Mouse (Mus musculus) thymus, adult 2 months (tissue): Measurements from ENCODE around the gene Cdk14. TPM values are rescaled to one million over a fixed set of nuclear protein-coding genes. Genes with fewer than 3 reads are reported as not detected.

Experiments
- DNase-seq: peaks from one replicate; pipeline ENCODE4 v3.0.0; 2021
- H3K27ac ChIP-seq: fragments of 200-500 bp; 2 replicates; pipeline ENCODE4 v1.5.1; 2012; ENCODE audit warnings: low read length, control low read depth; ENCODE audit not compliant: control insufficient read depth, insufficient read depth
- H3K27me3 ChIP-seq: fragments of 200-500 bp; 2 replicates; pipeline ENCODE4 v1.6.1; 2012; ENCODE audit warnings: mild to moderate bottlenecking, low read length, moderate library complexity, mixed read lengths; ENCODE audit not compliant: control insufficient read depth, insufficient read depth
- H3K36me3 ChIP-seq: fragments of 200-500 bp; 2 replicates; pipeline ENCODE4 v1.6.1; 2012; ENCODE audit warnings: mild to moderate bottlenecking, low read length, moderate library complexity; ENCODE audit not compliant: control insufficient read depth, insufficient read depth
- H3K4me1 ChIP-seq: fragments of 200-500 bp; replicated peaks from 2 replicates; pipeline ENCODE4 v1.6.1; 2012; ENCODE audit warnings: low read length; ENCODE audit not compliant: control insufficient read depth, insufficient read depth
- H3K4me3 ChIP-seq: fragments of 200-500 bp; 2 replicates; pipeline ENCODE4 v1.5.1; 2012; ENCODE audit warnings: mild to moderate bottlenecking, low read length, control low read depth, moderate library complexity; ENCODE audit not compliant: control insufficient read depth, insufficient read depth
- CTCF ChIP-seq: fragments of 200-500 bp; IDR thresholded peaks from 2 replicates; pipeline ENCODE4 v1.5.1; 2012; ENCODE audit warnings: mild to moderate bottlenecking, control low read depth, low read length, moderate library complexity, borderline replicate concordance; ENCODE audit not compliant: control insufficient read depth, poor library complexity, insufficient read depth; ENCODE audit errors: extremely low read depth
- POLR2A ChIP-seq: fragments of 200-500 bp; IDR thresholded peaks from 2 replicates; pipeline ENCODE4 v1.6.1; 2012; ENCODE audit warnings: mild to moderate bottlenecking, low read length, control low read depth, moderate library complexity; ENCODE audit not compliant: control insufficient read depth, poor library complexity, insufficient read depth; ENCODE audit errors: extremely low read depth
- WGBS: fragments of 180-500 bp; shearing (Covaris S2); methylation state at CpG from one replicate; pipeline ENCODE4 v1.1.7; 2018; 5-methylcytosine and 5-hydroxymethylcytosine counted together
- polyA plus RNA-seq: library from polyadenylated mRNA; depleted of rRNA; stranded (reverse); fragments of >200 nt; gene quantifications from 2 replicates; pipeline ENCODE4 v1.2.3, GENCODE M21; 2012

Cdk14 gene
- polyA plus RNA-seq, 1 experiment = 0.90 TPM

DNA sequence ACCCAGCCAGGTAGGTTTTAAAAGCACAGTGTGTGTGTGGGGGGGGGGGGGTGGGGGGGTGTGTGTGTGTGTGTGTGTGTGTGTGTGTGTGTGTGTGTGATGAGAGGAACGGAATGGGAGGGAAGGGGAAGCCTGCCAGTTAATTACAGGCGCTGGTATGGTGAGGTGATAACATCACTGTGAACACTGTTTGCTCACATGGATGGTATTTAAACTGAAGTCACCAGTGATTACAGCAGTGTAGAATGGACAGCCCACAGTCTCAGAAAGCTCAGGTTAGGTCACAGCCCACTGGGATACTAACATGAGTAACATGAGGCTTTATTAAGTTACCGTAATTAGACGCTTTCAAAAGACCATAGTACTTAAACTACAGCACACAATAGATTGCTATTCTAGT lies 129.4 kb downstream of the Cdk14 start:
- H3K36me3 ChIP-seq = no peaks in the 10 kb centered on the region
- H3K27me3 ChIP-seq = no peaks in the 10 kb centered on the region
- H3K4me1 ChIP-seq = no peaks in the 10 kb centered on the region
- DNase-seq = no peak
- TF ChIP-seq POLR2A (no peak), CTCF (no peak)
- 91% methylated on average over 4 of the region's 4 CpGs for WGBS
- no peak overlapping the region for H3K4me3 ChIP-seq
- no peak overlapping the region for H3K27ac ChIP-seq

DNA sequence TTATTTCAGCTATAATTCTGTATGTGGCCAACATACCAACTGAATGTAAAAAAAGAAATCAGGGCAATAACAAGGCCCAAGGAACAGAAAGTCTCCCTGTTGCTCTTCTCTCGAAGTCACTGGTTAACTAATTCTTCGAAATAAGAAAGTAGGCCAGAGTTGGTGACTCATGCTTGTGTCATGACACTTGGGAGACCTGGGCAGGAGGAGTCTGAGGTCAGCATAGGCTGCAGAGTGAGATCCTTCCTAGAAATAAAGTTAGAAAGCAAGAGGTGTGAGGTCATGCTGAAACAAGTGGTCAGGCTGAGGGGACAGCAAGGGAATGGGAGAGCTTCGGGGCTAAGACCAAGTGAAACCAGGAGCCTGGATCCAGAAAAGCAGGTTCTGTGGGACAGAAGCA lies 134.2 kb downstream of the Cdk14 start:
- 84% methylated on average over 3 of the region's 3 CpGs for WGBS
- TF ChIP-seq POLR2A (no peak), CTCF (no peak)
- no peaks in the 10 kb centered on the region for H3K27me3 ChIP-seq
- no peak for DNase-seq
- no peak overlapping the region for H3K27ac ChIP-seq
- H3K4me3 ChIP-seq = no peak overlapping the region
- H3K4me1 ChIP-seq = no peaks in the 10 kb centered on the region
- no peaks in the 10 kb centered on the region for H3K36me3 ChIP-seq

DNA sequence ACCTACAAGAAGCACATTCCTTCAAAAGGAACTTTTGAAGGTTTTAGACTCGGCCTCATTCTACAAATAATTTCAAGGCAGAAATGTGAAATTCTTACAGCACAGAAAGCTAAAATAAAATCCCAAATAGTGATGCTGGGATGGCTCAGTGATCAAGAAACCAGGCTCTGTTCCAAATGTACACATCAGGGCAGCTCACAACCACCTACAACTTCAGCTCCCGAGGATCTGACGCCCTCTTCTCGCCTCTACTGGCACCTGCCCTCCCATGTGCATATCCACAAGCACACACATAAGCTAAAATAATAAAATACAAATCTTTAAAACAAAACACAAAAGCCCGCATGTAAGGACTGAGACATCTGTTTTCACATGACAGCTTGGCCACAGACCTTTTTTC lies 135.6 kb downstream of the Cdk14 start:
- no peak for DNase-seq
- Histone ChIP-seq H3K4me1 (no peaks in the 10 kb centered on the region), H3K27me3 (no peaks in the 10 kb centered on the region), H3K36me3 (no peaks in the 10 kb centered on the region), H3K27ac (no peak overlapping the region), H3K4me3 (no peak overlapping the region)
- WGBS = 80% methylated on average over 5 of the region's 5 CpGs
- no peak for TF ChIP-seq CTCF
- TF ChIP-seq POLR2A = no peak

DNA sequence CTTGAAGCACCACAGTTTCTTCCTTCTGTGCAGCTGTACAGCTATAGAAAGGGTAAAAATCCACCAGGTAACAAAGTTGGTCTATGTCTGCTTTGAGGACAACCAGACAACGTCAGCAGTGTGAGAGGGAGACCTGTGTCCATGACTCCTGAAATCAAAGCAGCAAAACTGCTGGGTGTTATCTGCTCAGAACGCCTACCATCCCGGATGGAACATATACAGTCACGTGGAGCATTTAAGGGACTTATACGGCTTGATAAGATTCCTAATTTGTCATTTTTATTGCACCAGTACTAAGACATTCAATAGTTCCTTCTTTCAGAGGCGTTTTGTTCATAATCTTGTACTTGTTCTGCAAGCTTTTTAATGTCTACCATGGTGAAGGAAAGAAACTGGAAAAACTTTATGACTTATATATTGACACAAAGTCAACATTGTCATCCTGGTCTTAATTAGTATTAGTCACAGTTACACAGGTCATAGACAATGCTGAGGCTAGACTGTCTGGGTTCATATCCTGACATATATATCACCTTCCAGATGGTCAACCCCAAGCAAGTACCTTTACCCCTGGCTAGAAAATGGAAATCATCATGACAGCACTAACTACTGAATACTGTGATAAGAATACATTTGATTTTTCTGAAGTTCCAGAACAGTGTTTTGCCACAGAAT lies 136.2 kb downstream of the Cdk14 start:
- TF ChIP-seq CTCF = no peak
- no peak for TF ChIP-seq POLR2A
- Histone ChIP-seq H3K4me1 (no peaks in the 10 kb centered on the region), H3K27me3 (no peaks in the 10 kb centered on the region), H3K4me3 (no peak overlapping the region), H3K36me3 (no peaks in the 10 kb centered on the region), H3K27ac (no peak overlapping the region)
- DNase-seq = no peak
- WGBS = 91% methylated on average over 6 of the region's 6 CpGs

DNA sequence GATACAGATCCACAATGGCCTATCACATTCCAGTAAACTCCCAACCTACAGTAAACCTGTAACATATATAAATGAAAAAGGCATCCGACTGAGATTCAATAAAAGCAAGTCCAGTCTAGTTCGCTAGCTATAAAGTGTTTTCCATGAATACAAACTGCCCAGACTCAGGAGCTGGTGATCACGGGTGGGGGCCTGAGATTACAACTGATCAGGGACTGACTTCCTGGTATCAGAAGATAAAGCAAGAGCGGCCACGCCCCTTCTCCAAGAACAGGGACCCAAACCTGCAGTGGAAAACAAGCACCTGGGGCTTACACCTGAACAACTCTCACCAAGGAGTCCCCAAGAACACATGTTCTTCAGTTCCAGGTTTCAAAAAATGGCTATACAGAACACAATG lies 137.7 kb downstream of the Cdk14 start:
- 92% methylated on average over 5 of the region's 5 CpGs for WGBS

DNA sequence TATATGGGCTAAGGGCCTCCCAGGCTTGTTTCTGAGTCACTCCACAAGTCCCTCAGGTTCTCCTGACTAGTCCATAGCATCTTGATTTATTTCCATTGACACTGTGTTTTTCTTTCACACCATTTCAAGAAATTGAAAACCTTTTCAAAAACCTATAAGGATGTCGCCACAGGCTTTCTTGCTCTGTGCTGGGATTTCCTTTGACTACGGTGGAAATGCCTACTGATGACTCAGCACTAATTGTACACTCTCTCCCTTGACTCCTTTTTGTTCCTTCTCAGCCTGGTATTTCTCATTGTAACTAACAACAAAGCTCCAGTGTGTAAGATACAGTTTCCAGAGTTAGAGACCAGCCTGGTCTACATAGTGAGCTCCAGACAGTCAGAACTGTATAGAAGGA lies 144.8 kb downstream of the Cdk14 start:
- Histone ChIP-seq H3K36me3 (no peaks in the 10 kb centered on the region), H3K27me3 (no peaks in the 10 kb centered on the region), H3K4me1 (no peaks in the 10 kb centered on the region), H3K4me3 (no peak overlapping the region), H3K27ac (no peak overlapping the region)
- DNase-seq = no peak
- 64% methylated on average over 2 of the region's 2 CpGs for WGBS
- no peak for TF ChIP-seq CTCF

More for the DNA sequence above, 137.7 kb downstream of the Cdk14 start:
- Histone ChIP-seq H3K27ac (no peak overlapping the region), H3K27me3 (no peaks in the 10 kb centered on the region), H3K4me1 (no peaks in the 10 kb centered on the region), H3K4me3 (no peak overlapping the region), H3K36me3 (no peaks in the 10 kb centered on the region)
- no peak for DNase-seq
- TF ChIP-seq CTCF = no peak
- no peak for TF ChIP-seq POLR2A

DNA sequence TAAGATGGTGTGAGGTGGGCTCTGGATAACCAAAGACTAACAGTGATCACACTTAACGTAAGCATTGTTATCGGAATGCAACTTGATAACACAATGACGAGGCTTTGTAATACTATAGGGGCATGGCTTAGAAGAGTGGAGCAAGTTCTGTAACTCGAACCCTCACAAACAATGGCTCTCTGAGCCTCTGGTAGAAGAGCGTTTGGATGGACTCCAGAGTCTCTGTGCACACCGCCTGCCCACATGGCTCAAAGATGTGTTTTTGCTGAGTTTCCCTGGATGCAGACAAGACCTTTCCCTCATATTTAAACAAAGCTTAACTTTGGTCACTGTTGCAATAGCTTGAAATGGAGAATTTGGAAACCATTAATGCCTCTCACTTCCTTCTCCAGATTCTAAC lies 145.8 kb downstream of the Cdk14 start:
- WGBS = 98% methylated on average over 6 of the region's 6 CpGs
- no peak overlapping the region for H3K4me3 ChIP-seq
- H3K27ac ChIP-seq = no peak overlapping the region
- DNase-seq = no peak
- no peaks in the 10 kb centered on the region for H3K36me3 ChIP-seq
- no peaks in the 10 kb centered on the region for H3K4me1 ChIP-seq
- H3K27me3 ChIP-seq = no peaks in the 10 kb centered on the region
- no peak for TF ChIP-seq POLR2A
- TF ChIP-seq CTCF = no peak
